ENCODE assay signal across 8 mouse cellular contexts in genomic region chr12:101975601-101976571, GRCm38 (mm10). TPM values are rescaled to one million over a fixed set of nuclear protein-coding genes. Genes with fewer than 3 reads are reported as not detected.
DNase-seq lines count a peak whose midpoint lies in the region; ATAC-seq lines count a peak whose summit lies in the region.

Cpsf2 (plus strand) TSS chr12:101975988.

- H3K27me3 ChIP-seq in intestine, embryonic 14.5 days (replicated peaks; ENCODE audit: control insufficient read depth, insufficient read depth, low read length): no peaks in the 10 kb centered on the region

- no peaks in the 10 kb centered on the region; the same call in none of the 2 replicates for H3K36me3 ChIP-seq in intestine, embryonic 14.5 days (ENCODE audit: control insufficient read depth, insufficient read depth, low read length)

- peak within 1 kb of the TSS; percentile 87 for H3K9ac ChIP-seq in intestine, embryonic 14.5 days (ENCODE audit: low read length)

- 1% methylated on average over 75 of the region's 77 CpGs for WGBS in intestine, embryonic 14.5 days

- peaks cover 14% of the 10 kb centered on the region for H3K4me1 ChIP-seq in intestine, embryonic 14.5 days (replicated peaks; ENCODE audit: control insufficient read depth, insufficient read depth, low read length)

- peak within 1 kb of the TSS; percentile 94 for H3K27ac ChIP-seq in intestine, embryonic 14.5 days (ENCODE audit: low read depth)

- peak within 1 kb of the TSS; percentile 75 for H3K4me3 ChIP-seq in intestine, embryonic 14.5 days (ENCODE audit: low read depth, low read length)

- intact Hi-C loops in gastrocnemius, postnatal 14 days (cut with DNase I; ENCODE audit: low total_unique reads): no loop called here
- intact Hi-C loops in left cerebral cortex, postnatal 14 days (cut with DNase I): no loop called here

- peak; percentile 81 for DNase-seq in adipocyte (ENCODE audit: low spot score)
- peak; percentile 88 for DNase-seq in embryo, embryonic 10 days (ENCODE audit: low spot score)
- DNase-seq in gastrocnemius, postnatal 14 days: peak; percentile 79
- DNase-seq in intestine, embryonic 14.5 days (ENCODE audit: low spot score): peak; percentile 96
- peak; percentile 76 to 77 for DNase-seq in left cerebral cortex, postnatal 14 days (ENCODE audit: low spot score in 2 of 2)
- peak; percentile 81 for DNase-seq in mesoderm, embryonic 11.5 days (ENCODE audit: low read depth, low spot score)
- peak; percentile 72 to 75 for DNase-seq in right cerebral cortex, postnatal 36 days (ENCODE audit: low spot score in 2 of 2)
- DNase-seq in yolk sac, embryonic 10.5 days (ENCODE audit: low spot score): peak; percentile 90

- H3K9me3 ChIP-seq in intestine, embryonic 14.5 days (ENCODE audit: control insufficient read depth, low read length): no peaks in the 10 kb centered on the region

- ATAC-seq in intestine, embryonic 14.5 days (replicated peaks; ENCODE audit: low FRiP score, low TSS enrichment, low read depth): peak; percentile 96

- H3K4me2 ChIP-seq in intestine, embryonic 14.5 days (ENCODE audit: low read length): peak within 1 kb of the TSS; percentile 81

RNA-seq across cellular contexts. Expression of gene Cpsf2, which starts in this region (rescaled TPM):
- 10 to 100 TPM; 11.0 to 11.3 TPM for total RNA-seq in gastrocnemius, postnatal 14 days (2021)
- polyA plus RNA-seq in intestine, embryonic 14.5 days (2014; fragmentation: Nextera tagmentation; extraction: Ambion mirVana): 31.3 and 32.5 TPM in 2 replicates
- 10 to 100 TPM; 31.1 to 32.0 TPM for total RNA-seq in left cerebral cortex, postnatal 14 days (2021)

Comparison
In these comparisons a context has a peak if more than half of its experiments do, and no peak if none do; other contexts are left out.
1. Peak in every context shown above with its lines: DNase-seq, ATAC-seq, H3K4me3 ChIP-seq and H3K27ac ChIP-seq.